Mouse (Mus musculus) olfactory bulb, adult 2 months (tissue): Measurements from ENCODE around the gene Acap1. TPM values are rescaled to one million over a fixed set of nuclear protein-coding genes. Genes with fewer than 3 reads are reported as not detected.

Source experiments
- H3K27ac ChIP-seq: fragments of 200-500 bp; 2 replicates; pipeline ENCODE4 v1.5.1; 2012; ENCODE audit warnings: low read depth, low read length; ENCODE audit not compliant: insufficient read depth
- H3K4me1 ChIP-seq: fragments of 200-500 bp; 2 replicates; pipeline ENCODE4 v1.6.1; 2012; ENCODE audit warnings: low read length; ENCODE audit not compliant: control insufficient read depth, insufficient read depth
- H3K4me3 ChIP-seq: fragments of 200-500 bp; 2 replicates; pipeline ENCODE4 v1.5.1; 2012; ENCODE audit warnings: mild to moderate bottlenecking, low read depth, low read length, moderate library complexity; ENCODE audit not compliant: insufficient read depth
- CTCF ChIP-seq: fragments of 200-500 bp; IDR thresholded peaks from 2 replicates; pipeline ENCODE4 v1.5.1; 2012; ENCODE audit warnings: low read depth, mild to moderate bottlenecking, low read length, moderate library complexity; ENCODE audit not compliant: insufficient read depth
- POLR2A ChIP-seq: fragments of 200-500 bp; IDR thresholded peaks from 2 replicates; pipeline ENCODE4 v1.6.1; 2012; ENCODE audit warnings: mild to moderate bottlenecking, low read depth, low read length, moderate library complexity; ENCODE audit not compliant: insufficient read depth
- WGBS: fragments of 180-500 bp; shearing (Covaris S2); methylation state at CpG from one replicate; pipeline ENCODE4 v1.1.7; 2018; 5-methylcytosine and 5-hydroxymethylcytosine counted together
- polyA plus RNA-seq: library from polyadenylated mRNA; stranded (reverse); fragments of >200 nt; gene quantifications from 2 replicates; pipeline ENCODE4 v1.2.4, GENCODE M21; 2012; ENCODE audit warnings: low replicate concordance; ENCODE audit not compliant: missing spikeins, insufficient read depth, insufficient read length

Acap1 gene
- polyA plus RNA-seq, 1 experiment = 120 TPM

DNA sequence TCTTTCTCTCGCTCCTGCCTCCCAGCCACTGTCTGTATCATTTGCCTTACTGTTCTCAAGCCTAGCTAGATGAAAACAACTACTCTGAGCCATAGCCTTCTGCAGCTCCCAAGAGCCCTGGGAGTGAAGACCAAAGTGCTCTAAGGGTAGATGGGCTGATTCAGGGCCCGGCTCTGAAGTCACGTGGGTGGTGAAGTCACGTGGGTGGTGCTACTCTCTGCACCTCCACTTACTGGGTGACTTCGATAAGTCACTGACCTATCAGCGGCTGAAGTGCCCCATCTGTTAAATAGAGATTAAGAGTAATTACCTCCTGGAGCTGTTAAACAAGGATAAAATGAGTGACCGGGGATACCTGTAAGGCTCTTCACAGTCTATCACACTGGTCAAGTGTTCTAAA, 41.3 kb downstream of the Acap1 start:
- Histone ChIP-seq H3K27ac (no peak overlapping the region), H3K4me1 (no peaks in the 10 kb centered on the region; the same call in 1 of the 2 replicates), H3K4me3 (no peak overlapping the region)
- no peak for TF ChIP-seq POLR2A
- no peak for TF ChIP-seq CTCF
- 59% methylated on average over 7 of the region's 7 CpGs for WGBS

DNA sequence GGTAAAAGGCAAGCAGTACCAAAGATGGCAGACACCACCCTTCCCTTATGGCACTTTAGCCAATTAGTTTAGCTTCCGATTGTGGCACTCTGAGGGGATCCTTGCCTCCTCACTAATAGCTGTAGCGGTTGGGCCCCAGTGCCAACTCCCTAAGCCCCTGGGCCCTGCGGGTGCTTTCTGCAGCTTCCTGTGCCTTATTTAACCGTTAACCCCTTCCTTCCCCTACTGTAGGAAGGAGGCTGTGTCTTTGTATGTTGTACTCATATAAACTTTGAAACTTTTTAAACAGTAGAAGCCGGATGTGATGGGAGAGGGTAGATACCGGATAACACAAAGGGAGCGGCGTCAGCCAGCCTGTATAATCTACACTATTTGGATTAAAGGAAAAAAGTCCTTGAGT, 44.6 kb downstream of the Acap1 start:
- 63% methylated on average over 8 of the region's 8 CpGs for whole genome bisulfite sequencing

DNA sequence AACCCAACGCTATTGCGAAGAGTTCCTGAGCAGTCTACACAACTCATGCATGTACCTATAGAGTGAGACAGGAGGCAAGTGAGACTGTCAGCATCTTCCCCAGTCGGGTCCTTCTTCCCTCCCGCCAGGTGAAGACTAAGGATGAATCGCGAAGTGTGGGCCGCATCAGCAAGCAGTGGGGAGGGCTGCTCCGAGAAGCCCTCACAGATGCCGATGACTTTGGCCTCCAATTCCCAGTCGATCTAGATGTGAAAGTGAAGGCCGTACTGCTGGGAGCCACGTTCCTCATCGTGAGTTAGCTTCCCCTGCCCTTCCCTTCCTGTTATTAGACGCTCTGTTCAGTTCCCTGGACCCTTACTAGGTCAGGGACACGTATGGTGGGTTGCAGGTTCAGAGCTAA, 45.5 kb downstream of the Acap1 start:
- Histone ChIP-seq H3K4me1 (peaks cover 14% of the 10 kb centered on the region), H3K4me3 (no peak overlapping the region), H3K27ac (no peak overlapping the region)
- 94% methylated on average over 15 of the region's 15 CpGs for WGBS
- TF ChIP-seq CTCF (no peak), POLR2A (no peak)

More for the DNA sequence above, 44.6 kb downstream of the Acap1 start:
- Histone ChIP-seq H3K4me3 (no peak overlapping the region), H3K4me1 (peaks cover 14% of the 10 kb centered on the region), H3K27ac (no peak overlapping the region)
- TF ChIP-seq CTCF = no peak
- no peak for TF ChIP-seq POLR2A

DNA sequence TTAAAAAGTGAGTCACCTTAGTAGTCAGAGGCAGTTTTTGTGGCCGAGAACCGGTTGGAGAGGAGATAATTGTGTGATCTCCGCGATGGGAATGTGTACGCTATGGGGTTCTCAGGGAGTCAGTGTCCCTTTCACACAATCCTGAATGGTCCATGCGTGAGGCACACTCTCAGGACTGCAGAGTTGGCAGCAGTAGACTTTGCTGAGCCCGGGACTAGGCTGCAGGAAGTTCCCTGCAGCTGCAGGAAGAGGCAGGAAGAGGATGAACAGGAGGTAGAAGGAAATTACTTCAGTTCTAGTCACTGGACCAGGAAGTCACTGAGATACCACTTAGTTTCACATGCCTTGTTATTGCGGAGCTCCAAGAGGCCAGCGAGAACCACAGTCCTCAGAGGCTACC, 46.2 kb downstream of the Acap1 start:
- no peak overlapping the region for H3K4me3 ChIP-seq
- no peak overlapping the region for H3K27ac ChIP-seq
- H3K4me1 ChIP-seq = peaks cover 14% of the 10 kb centered on the region
- no peak for TF ChIP-seq POLR2A
- no peak for TF ChIP-seq CTCF
- 83% methylated on average over 9 of the region's 9 CpGs for WGBS

DNA sequence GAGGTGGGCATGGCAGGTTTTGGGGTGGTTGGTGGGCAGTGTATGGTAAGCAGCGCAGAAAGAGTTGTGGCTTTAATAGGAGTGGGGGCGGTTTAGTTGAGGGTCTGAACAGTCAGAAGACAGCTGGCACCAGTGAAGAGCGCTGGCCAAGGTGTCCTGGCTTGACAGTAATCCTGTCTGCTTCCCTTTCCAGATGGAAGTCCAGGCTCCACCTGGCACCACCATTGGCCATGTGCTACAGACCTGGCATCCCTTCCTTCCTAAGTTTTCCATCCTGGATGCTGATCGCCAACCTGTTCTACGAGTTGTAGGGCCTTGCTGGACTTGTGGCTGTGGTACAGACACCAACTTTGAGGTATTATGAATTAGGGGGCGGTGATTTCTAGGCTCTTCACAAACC, 47.3 kb downstream of the Acap1 start:
- H3K4me1 ChIP-seq = peaks cover 14% of the 10 kb centered on the region
- TF ChIP-seq CTCF = no peak
- TF ChIP-seq POLR2A = no peak
- no peak overlapping the region for H3K27ac ChIP-seq
- WGBS = 96% methylated on average over 6 of the region's 6 CpGs
- H3K4me3 ChIP-seq = no peak overlapping the region

DNA sequence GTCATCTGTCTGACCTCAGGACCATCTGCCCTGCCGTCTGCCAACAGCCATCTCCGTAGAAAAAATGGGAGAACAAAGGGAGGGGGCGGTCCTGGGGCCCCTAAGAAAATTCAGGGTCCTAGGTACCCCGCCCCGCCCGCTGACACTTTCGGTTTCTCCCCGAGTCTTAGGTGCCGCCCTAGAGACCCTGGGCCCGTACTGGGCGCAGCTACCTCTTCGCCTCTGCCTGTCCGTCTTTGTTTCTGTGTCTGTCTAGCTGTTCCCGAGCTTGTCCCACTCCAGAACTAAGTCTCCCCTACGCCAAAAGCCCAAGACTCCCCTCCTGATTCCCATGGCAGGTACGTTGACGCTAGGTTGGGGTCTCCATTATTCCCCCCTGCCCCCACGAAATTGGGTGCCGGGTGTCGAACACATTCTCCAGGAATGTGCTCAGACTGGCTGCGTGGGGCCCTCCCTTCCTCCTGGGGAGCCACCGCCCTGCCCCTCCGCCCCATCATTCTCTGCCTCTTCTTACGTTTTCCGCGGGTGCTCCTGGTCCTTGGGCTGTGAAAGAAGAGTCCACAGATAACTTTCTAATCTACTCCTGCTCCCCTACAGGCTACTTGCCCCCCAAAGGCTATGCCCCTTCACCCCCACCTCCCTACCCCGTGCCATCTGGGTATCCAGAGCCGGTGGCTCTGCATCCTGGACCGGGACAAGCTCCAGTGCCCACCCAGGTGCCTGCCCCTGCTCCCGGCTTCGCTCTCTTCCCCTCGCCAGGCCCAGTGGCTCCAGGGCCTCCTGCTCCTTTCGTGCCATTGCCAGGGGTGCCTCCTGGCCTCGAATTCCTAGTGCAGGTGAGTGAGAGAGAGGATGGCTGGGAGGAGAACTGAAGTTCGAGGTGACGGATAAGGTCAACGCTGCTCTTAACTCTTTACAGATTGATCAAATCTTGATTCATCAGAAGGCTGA, 48.3 kb downstream of the Acap1 start:
- peak overlapping the region; percentile 71 for H3K4me3 ChIP-seq
- no peak overlapping the region; the same call in 1 of the 2 replicates for H3K27ac ChIP-seq
- 17% methylated on average over 37 of the region's 37 CpGs for WGBS
- TF ChIP-seq CTCF (no peak), POLR2A (0 out of 2 replicates have a peak, but pooled peaks have one; percentile 9)
- H3K4me1 ChIP-seq = peaks cover 14% of the 10 kb centered on the region

DNA sequence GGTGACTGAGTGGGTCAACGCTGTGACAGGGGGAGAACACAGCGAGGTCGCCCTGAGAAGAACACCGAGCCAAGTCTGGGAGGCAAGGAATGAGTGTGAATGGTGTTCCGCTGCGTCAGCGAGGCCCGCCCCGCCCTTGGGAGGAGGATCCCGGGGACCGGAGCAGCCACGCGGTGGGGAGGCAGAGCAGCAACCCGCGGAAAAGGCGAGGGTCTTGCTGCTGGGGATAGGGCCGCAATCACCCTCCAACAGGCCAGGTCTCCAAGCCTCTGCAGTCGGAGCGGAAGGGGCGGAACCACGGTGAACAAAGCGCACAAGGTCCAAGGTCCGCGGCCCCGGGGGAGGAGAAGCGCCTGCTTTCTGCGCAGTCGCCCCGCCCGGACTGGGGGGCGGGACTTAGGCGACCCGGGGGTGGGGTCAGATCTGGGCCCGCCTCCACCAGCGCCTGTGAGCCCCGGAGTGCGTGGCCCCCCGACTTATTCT, 49.1 kb downstream of the Acap1 start, which contains the start of gene Plscr3:
Gene Plscr3 (plus strand): TSS at position 179 of the 483 bp plus-strand sequence.
- peaks cover 14% of the 10 kb centered on the region for H3K4me1 ChIP-seq
- peak within 1 kb of the TSS; percentile 71 for H3K4me3 ChIP-seq
- WGBS = 1% methylated on average over 37 of the region's 38 CpGs
- TF ChIP-seq CTCF = no peak
- TF ChIP-seq POLR2A = peak; percentile 67
- peak within 1 kb of the TSS; percentile 66 for H3K27ac ChIP-seq

DNA sequence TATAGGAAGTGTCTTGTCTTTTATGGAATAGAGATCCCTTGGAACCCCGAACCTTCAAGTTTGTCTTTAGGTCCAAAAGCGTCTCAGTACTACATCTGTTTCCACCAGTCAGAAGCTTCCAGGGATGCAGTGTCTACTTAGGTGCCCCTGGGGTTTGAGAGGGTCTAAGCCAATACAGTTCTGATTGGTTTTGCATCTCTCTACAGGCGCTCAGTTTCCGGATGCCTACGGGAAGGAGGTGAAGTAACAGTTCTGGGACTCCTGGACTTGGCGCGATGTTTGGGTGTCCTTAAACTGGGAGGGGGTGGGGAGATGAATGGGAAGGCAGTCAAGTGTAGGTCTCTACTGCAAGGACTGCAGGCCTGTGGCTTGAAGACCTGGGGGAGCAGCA, 56.6 kb downstream of the Acap1 start:
- 0% methylated on average over 7 of the region's 7 CpGs for WGBS
- H3K27ac ChIP-seq = peak overlapping the region; percentile 84
- TF ChIP-seq POLR2A (no peak), CTCF (no peak)
- H3K4me3 ChIP-seq = peak overlapping the region; percentile 78
- peaks cover 25% of the 10 kb centered on the region for H3K4me1 ChIP-seq

DNA sequence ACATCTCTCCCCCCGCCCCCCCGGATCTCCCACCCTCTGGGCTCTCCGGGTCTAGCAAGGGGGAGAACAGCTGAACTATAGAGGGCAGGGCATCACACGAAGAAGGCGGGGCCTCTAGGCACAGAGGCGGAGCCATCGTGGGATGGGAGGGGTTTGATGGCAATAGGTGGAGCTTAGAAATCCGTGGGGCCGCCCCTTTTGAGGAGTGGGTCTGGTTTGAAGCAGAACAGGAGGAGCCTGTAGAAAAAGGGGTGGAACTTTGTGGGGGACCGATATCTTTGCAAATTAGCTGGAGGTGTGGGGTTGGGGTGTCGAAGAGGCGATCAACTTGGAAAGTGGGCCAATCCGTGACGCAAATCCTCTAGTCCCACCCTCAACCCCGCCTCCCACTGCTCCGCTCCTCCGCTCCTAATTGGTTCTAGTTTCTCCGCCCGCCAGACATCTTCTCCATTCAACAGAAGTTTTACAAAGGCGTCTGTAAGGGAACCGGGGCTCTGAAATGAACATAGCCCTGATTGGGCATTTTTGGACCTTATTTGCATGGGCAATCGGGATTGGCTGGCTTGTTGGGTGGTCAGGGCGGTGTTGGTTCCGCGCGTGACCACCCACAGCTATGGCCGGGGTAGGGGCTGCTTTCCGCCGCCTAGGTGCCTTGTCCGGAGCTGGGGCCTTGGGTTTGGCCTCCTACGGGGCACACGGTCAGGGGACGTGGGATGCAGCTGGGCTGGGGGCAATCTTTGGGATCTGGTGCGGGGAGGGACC, 57.2 kb downstream of the Acap1 start, which contains the start of gene Tmem256:
Gene Tmem256 (plus strand): TSS at position 563 of the 762 bp plus-strand sequence.
- Histone ChIP-seq H3K4me3 (peak within 1 kb of the TSS; percentile 89), H3K27ac (peak within 1 kb of the TSS; percentile 84), H3K4me1 (peaks cover 28% of the 10 kb centered on the region)
- under 1% methylated on average over 34 of the region's 34 CpGs for WGBS
- peak; percentile 87 for TF ChIP-seq POLR2A
- TF ChIP-seq CTCF = no peak
